ENCODE assay signal across 12 mouse cellular contexts in genomic region chr2:160510635-160511421, GRCm38 (mm10).
DNase-seq lines count a peak whose midpoint lies in the region; ATAC-seq lines count a peak whose summit lies in the region.
"Had no signal": no experiment of that assay in that cellular context is flagged by ENCODE, and none has a peak within 500 bp of the region (broad histone marks: within the 10 kb centered on the region; RNA-seq: fewer than 3 reads in every experiment).

No protein-coding gene starts in this region.

- DNase-seq in gastrocnemius, postnatal 14 days = peak; percentile 29
- no peak for DNase-seq in gastrocnemius, postnatal 10 days
- DNase-seq in ZHBTc4 (ENCODE audit: low read depth, low spot score) = peak; percentile 53
- DNase-seq in lung, postnatal 4 days = peak; percentile 50 to 55
- no peak for DNase-seq in B cell, adult 2 months
- DNase-seq in layer of hippocampus, postnatal 25 days (ENCODE audit: extremely low spot score in 1 of 2, low spot score in 1 of 2) = no peak
- DNase-seq in urinary bladder, postnatal 14 days (ENCODE audit: low spot score) = no peak

- H3K9ac ChIP-seq in heart, embryonic 14.5 days (ENCODE audit: low read length) = no peak overlapping the region
- H3K9ac ChIP-seq: embryonic facial prominence, embryonic 12.5 days; hindbrain, embryonic 13.5 days; liver, embryonic 15.5 days had no signal

- intact Hi-C loops in gastrocnemius, postnatal 14 days (cut with DNase I; ENCODE audit: low total_unique reads) = no loop called here

- H3K27me3 ChIP-seq in heart, embryonic 14.5 days (ENCODE audit: control insufficient read depth, insufficient read depth, low read length) = peaks cover 1% of the 10 kb centered on the region; the same call in 1 of the 2 replicates
- H3K27me3 ChIP-seq: embryonic facial prominence, embryonic 12.5 days; liver, embryonic 15.5 days had no signal

- H3K4me2 ChIP-seq in heart, embryonic 14.5 days (ENCODE audit: low read length) = no peak overlapping the region
- H3K4me2 ChIP-seq: embryonic facial prominence, embryonic 12.5 days; hindbrain, embryonic 13.5 days; liver, embryonic 15.5 days had no signal

- no peaks in the 10 kb centered on the region for H3K36me3 ChIP-seq in heart, embryonic 14.5 days (ENCODE audit: control insufficient read depth, insufficient read depth, low read length)
- H3K36me3 ChIP-seq: embryonic facial prominence, embryonic 12.5 days; hindbrain, embryonic 13.5 days; liver, embryonic 15.5 days had no signal

- peak; percentile 63 for ATAC-seq in heart, embryonic 14.5 days (ENCODE audit: insufficient number of reproducible peaks, insufficient read depth, low FRiP score, low read depth)
- ATAC-seq: CD4-positive, CD25-positive, alpha-beta regulatory T cell, adult 4 months had no signal

- WGBS in heart, embryonic 14.5 days = 26% methylated on average over 14 of the region's 14 CpGs

- H3K9me3 ChIP-seq in heart, embryonic 14.5 days (ENCODE audit: control insufficient read depth, low read length) = no peaks in the 10 kb centered on the region
- H3K9me3 ChIP-seq: embryonic facial prominence, embryonic 12.5 days; hindbrain, embryonic 13.5 days; liver, embryonic 15.5 days had no signal

- H3K4me3 ChIP-seq in heart, embryonic 14.5 days (ENCODE audit: control insufficient read depth in 1 of 2, insufficient read depth in 1 of 2, low read depth in 1 of 2, low read length in 2 of 2) = no peak overlapping the region
- H3K4me3 ChIP-seq: embryonic facial prominence, embryonic 12.5 days; hindbrain, embryonic 13.5 days; liver, embryonic 15.5 days had no signal

- peaks cover 5 to 6% of the 10 kb centered on the region in 2 experiments; a peak in 1 of 4 replicates for H3K4me1 ChIP-seq in heart, embryonic 14.5 days (ENCODE audit: control insufficient read depth in 2 of 2, insufficient read depth in 2 of 2, low read length in 2 of 2)
- H3K4me1 ChIP-seq: liver, embryonic 15.5 days had no signal

- no peak overlapping the region; a peak in 2 of 4 replicates for H3K27ac ChIP-seq in heart, embryonic 14.5 days (replicated peaks in 1 of 2; ENCODE audit: control insufficient read depth in 1 of 2, insufficient read depth in 1 of 2, low read depth in 2 of 2, low read length in 2 of 2)
- H3K27ac ChIP-seq: embryonic facial prominence, embryonic 12.5 days; hindbrain, embryonic 13.5 days; liver, embryonic 15.5 days had no signal

Comparison
In these comparisons a context has a peak if more than half of its experiments do, and no peak if none do; other contexts are left out.
1. DNase-seq: peak in gastrocnemius, postnatal 14 days (single experiment), ZHBTc4 (single experiment) and lung, postnatal 4 days (2 of 2); none in gastrocnemius, postnatal 10 days (single experiment), B cell, adult 2 months (0 of 2), layer of hippocampus, postnatal 25 days (0 of 2) and urinary bladder, postnatal 14 days (single experiment).